Mouse (Mus musculus): ENCODE measurements around the gene Myl3. TPM values are rescaled to one million over a fixed set of nuclear protein-coding genes. Genes with fewer than 3 reads are reported as not detected.

The Myl3 gene
- polyA plus RNA-seq, 1 experiment from 2014 or later: 0.86 TPM

- peak overlapping the region; percentile 79 for H3K27ac ChIP-seq (replicated peaks)
- no peaks in the 10 kb centered on the region for H3K9me3 ChIP-seq
- 9% methylated on average over 8 of the region's 8 CpGs for WGBS
- DNase-seq (ENCODE audit: low spot score): peak; percentile 41
- H3K4me1 ChIP-seq: peaks cover 79% of the 10 kb centered on the region
- peaks cover 23% of the 10 kb centered on the region for H3K36me3 ChIP-seq (replicated peaks)
- peaks cover 76% of the 10 kb centered on the region for H3K27me3 ChIP-seq (replicated peaks; ENCODE audit: low read depth, poor library complexity, severe bottlenecking)
- peak overlapping the region; percentile 56 for H3K4me3 ChIP-seq
Observed at GRCm38 (mm10) chr9:110733102-110733501, 8.6 kb upstream of the Myl3 start.

DNA sequence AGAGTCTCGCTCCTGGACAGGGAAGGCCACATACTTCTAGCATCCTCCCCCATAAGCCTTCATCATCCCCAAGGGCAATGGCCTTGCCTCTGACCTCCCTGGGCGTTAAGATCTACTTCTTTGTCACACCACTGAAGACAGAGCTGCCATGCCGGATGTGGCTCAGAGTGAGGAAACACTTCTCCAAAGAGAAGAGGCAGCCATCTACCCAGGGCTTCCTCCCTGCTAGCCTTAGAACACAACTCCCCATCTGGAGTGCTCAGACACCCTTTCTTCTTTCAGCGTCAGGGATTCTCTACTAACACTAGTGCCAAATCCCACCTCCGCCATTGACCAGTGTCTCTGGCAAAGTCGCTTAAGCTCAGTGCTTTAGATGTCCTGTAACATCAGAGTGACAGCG, 7.5 kb upstream of the Myl3 start:
- Histone ChIP-seq H3K4me3 (no peak overlapping the region), H3K4me1 (peaks cover 80% of the 10 kb centered on the region), H3K9me3 (no peaks in the 10 kb centered on the region), H3K27me3 (replicated peaks; ENCODE audit: low read depth, poor library complexity, severe bottlenecking) (peaks cover 65% of the 10 kb centered on the region), H3K36me3 (replicated peaks) (peaks cover 23% of the 10 kb centered on the region), H3K27ac (replicated peaks) (no peak overlapping the region)
- DNase-seq (ENCODE audit: low spot score): no peak
- WGBS: 82% methylated on average over 7 of the region's 7 CpGs

DNA sequence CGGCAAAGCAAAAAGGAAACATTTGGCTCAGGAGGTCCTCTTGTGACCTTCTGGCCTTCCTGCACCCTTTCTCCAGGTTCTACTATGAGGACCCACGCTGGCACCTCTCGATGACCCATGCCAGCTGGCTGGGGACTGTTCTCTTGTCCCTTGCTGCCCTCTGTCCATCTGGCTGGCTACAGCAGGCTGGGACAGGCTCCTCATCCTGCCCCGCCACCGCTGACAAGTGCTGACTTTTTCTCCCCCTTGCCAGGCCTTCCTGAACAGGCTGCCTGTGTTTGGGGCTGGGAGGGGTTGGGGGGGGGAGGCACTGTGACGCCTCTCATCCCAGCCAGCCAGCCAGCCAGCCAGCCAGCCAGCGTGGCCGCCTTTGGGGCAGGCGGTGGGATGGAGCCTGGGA, 5.3 kb upstream of the Myl3 start:
- H3K27me3 ChIP-seq (replicated peaks; ENCODE audit: low read depth, poor library complexity, severe bottlenecking): peaks cover 63% of the 10 kb centered on the region
- 34% methylated on average over 9 of the region's 9 CpGs for WGBS

DNA sequence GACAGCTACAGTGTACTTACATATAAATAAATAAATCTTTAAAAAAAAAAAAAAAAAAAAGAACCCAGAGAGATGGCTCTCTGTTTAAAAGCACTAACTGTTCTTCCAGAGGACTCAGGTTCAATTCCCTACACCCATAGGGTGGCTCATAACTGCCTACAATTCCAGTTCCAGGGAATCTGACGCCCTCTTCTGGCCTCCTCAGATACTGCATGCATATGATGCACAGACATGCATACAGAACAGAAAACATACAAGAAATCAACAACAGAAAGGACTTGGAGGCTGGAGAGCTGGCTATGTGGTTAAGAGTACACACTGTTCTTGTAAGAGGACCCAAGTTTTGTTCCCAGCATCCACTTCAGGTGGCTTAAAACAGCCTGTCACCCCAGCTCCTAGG, 3.6 kb upstream of the Myl3 start:
- Histone ChIP-seq H3K9me3 (no peaks in the 10 kb centered on the region), H3K27ac (replicated peaks) (no peak overlapping the region), H3K4me1 (peaks cover 75% of the 10 kb centered on the region), H3K27me3 (replicated peaks; ENCODE audit: low read depth, poor library complexity, severe bottlenecking) (peaks cover 72% of the 10 kb centered on the region), H3K36me3 (replicated peaks) (peaks cover 27% of the 10 kb centered on the region), H3K4me3 (no peak overlapping the region)
- 21% methylated on average over 1 of the region's 1 CpGs for WGBS
- no peak for DNase-seq (ENCODE audit: low spot score)

More for the DNA sequence above, 5.3 kb upstream of the Myl3 start:
- Histone ChIP-seq H3K9me3 (no peaks in the 10 kb centered on the region), H3K36me3 (replicated peaks) (peaks cover 27% of the 10 kb centered on the region), H3K4me1 (peaks cover 79% of the 10 kb centered on the region), H3K27ac (replicated peaks) (peak overlapping the region; percentile 26), H3K4me3 (0 out of 2 replicates have a peak overlapping the region, but pooled peaks have one; percentile 14)
- no peak for DNase-seq (ENCODE audit: low spot score)

GRCm38 (mm10) chr9:110739961-110740360, 1.7 kb upstream of the Myl3 start:
- peaks cover 74% of the 10 kb centered on the region for H3K27me3 ChIP-seq (replicated peaks; ENCODE audit: low read depth, poor library complexity, severe bottlenecking)
- no peak overlapping the region for H3K27ac ChIP-seq (replicated peaks)
- H3K9me3 ChIP-seq: no peaks in the 10 kb centered on the region
- no peak overlapping the region for H3K4me3 ChIP-seq
- 88% methylated on average over 7 of the region's 7 CpGs for WGBS
- peaks cover 72% of the 10 kb centered on the region for H3K4me1 ChIP-seq
- peaks cover 27% of the 10 kb centered on the region for H3K36me3 ChIP-seq (replicated peaks)
- no peak for DNase-seq (ENCODE audit: low spot score)

DNA sequence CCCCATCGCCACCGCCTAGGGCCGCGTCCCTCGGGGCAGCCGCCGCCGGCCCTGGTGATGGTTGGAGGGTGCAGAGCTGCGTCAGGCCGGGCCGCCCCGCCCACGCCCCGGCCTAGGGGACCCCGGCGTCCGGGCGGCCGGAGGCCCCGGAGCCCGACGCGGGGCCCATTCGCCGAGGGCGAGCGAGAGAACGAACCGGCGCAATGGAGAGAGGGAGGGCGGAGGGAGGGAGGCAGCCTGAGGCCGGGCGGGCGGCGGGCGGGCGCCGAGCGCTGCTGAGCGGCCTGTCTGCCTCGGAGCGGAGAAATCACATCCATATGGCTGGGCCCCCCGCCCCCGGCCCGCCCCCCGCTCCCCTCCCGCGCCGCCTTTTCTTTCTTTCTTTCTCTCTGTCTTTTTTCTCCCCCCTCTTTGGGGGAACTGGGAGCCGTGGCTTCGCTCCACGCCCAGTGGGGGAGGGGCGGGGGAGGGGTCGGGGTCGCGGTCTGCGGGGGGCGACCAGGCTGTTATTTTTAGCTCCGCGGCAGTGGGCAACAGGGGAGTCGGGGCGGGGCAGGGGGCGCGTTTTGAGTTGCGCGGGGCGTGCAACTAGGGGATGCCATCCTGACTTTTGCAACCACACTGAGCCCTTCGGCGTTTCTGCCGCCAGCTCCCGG, 762 bp downstream of the Myl3 start:
- Histone ChIP-seq H3K36me3 (replicated peaks) (peaks cover 23% of the 10 kb centered on the region), H3K4me1 (peaks cover 72% of the 10 kb centered on the region), H3K27ac (replicated peaks) (peak overlapping the region; percentile 96), H3K4me3 (peak overlapping the region; percentile 84), H3K9me3 (no peaks in the 10 kb centered on the region), H3K27me3 (replicated peaks; ENCODE audit: low read depth, poor library complexity, severe bottlenecking) (peaks cover 76% of the 10 kb centered on the region)
- under 1% methylated on average over 70 of the region's 71 CpGs for WGBS
- peak; percentile 88 for DNase-seq (ENCODE audit: low spot score)

GRCm38 (mm10) chr9:110742951-110743455, 1.3 kb downstream of the Myl3 start:
- Histone ChIP-seq H3K4me1 (peaks cover 72% of the 10 kb centered on the region), H3K36me3 (replicated peaks) (peaks cover 22% of the 10 kb centered on the region), H3K4me3 (peak overlapping the region; percentile 84), H3K27ac (replicated peaks) (peak overlapping the region; percentile 96), H3K27me3 (replicated peaks; ENCODE audit: low read depth, poor library complexity, severe bottlenecking) (peaks cover 81% of the 10 kb centered on the region), H3K9me3 (no peaks in the 10 kb centered on the region)
- peak; percentile 80 for DNase-seq (ENCODE audit: low spot score)
- WGBS: under 1% methylated on average over 49 of the region's 49 CpGs

GRCm38 (mm10) chr9:110743456-110744323, 2.0 kb downstream of the Myl3 start:
- 3% methylated on average over 62 of the region's 63 CpGs for WGBS
- peak overlapping the region; percentile 96 for H3K27ac ChIP-seq (replicated peaks)
- H3K36me3 ChIP-seq (replicated peaks): peaks cover 15% of the 10 kb centered on the region
- H3K4me3 ChIP-seq: peak overlapping the region; percentile 84
- peaks cover 75% of the 10 kb centered on the region for H3K4me1 ChIP-seq
- peaks cover 88% of the 10 kb centered on the region for H3K27me3 ChIP-seq (replicated peaks; ENCODE audit: low read depth, poor library complexity, severe bottlenecking)
- no peaks in the 10 kb centered on the region for H3K9me3 ChIP-seq
- peak; percentile 82 for DNase-seq (ENCODE audit: low spot score)

DNA sequence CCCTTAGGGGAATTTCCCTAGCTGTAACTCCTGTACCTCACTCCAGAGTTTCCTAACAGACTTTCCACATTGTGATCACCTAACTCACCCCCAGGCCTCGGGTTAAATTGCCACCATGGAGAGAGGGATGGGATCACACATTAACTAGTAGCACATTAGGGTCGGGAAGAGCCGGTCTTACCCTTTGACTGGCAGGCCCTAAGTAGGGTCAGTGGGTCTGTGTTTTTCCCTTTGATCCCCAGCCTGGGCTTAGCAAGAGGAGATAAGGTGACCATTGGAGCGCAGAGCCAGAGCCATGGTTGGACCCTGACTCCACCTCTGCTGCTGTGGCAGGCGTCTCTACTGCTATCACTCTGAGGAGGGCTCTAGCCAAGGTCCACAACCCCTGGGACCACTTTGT, 4.1 kb downstream of the Myl3 start:
- H3K9me3 ChIP-seq: no peaks in the 10 kb centered on the region
- H3K36me3 ChIP-seq (replicated peaks): no peaks in the 10 kb centered on the region
- 5% methylated on average over 5 of the region's 5 CpGs for WGBS
- peak overlapping the region; percentile 21; the same call in 1 of the 2 replicates for H3K27ac ChIP-seq (replicated peaks)
- peaks cover 88% of the 10 kb centered on the region for H3K27me3 ChIP-seq (replicated peaks; ENCODE audit: low read depth, poor library complexity, severe bottlenecking)
- no peak for DNase-seq (ENCODE audit: low spot score)
- H3K4me1 ChIP-seq: peaks cover 79% of the 10 kb centered on the region
- no peak overlapping the region for H3K4me3 ChIP-seq

DNA sequence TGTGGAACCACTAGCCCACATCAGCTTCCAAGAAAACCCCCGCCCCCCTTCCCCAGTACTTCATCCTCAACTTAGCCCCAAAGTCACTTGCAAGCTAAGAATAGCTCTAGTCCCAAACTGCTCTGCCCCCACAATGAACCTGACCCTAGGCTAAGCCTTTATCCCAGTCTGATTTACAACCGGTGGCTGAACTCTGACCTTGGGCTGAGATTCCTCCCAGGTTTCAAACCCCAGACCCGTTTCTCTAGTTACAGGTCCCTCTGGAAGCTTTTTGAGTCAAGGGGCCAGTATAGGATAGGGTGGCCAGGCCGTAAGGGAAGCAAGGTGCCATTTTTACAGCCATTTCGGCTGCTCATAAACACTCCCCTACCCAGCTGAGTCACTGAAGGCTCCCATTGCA, 4.6 kb downstream of the Myl3 start:
- DNase-seq (ENCODE audit: low spot score): no peak
- H3K36me3 ChIP-seq (replicated peaks): no peaks in the 10 kb centered on the region
- no peaks in the 10 kb centered on the region for H3K9me3 ChIP-seq
- 31% methylated on average over 5 of the region's 5 CpGs for WGBS
- peak overlapping the region; percentile 21; the same call in 1 of the 2 replicates for H3K27ac ChIP-seq (replicated peaks)
- peaks cover 79% of the 10 kb centered on the region for H3K4me1 ChIP-seq
- no peak overlapping the region for H3K4me3 ChIP-seq
- peaks cover 88% of the 10 kb centered on the region for H3K27me3 ChIP-seq (replicated peaks; ENCODE audit: low read depth, poor library complexity, severe bottlenecking)

DNA sequence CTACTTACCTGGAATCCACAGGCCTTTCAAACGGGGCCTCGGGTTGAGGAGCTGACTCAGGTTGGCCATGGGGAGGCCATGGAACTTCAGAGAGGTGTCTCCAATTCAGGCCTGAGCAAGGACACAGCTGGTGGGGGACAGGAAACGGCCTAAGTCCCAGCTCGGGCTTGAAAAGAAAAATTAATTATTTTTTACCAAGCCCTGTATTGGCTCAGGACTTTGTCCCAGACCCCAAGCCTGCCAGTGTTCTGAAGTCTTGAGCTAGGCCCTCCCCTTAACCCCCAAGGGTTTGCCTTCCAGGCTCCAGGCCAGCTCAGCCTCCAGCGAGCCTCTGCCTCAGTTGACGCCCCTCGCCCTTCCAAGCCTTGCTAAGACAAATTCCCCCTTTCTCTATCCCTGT, 5.3 kb downstream of the Myl3 start, which contains the start of gene Pth1r:
Gene Pth1r (minus strand): TSS at position 185 of the 400 bp plus-strand sequence.
- Histone ChIP-seq H3K4me1 (peaks cover 74% of the 10 kb centered on the region), H3K27me3 (replicated peaks; ENCODE audit: low read depth, poor library complexity, severe bottlenecking) (peaks cover 87% of the 10 kb centered on the region), H3K27ac (replicated peaks) (peak within 1 kb of the TSS; percentile 21; the same call in 1 of the 2 replicates), H3K4me3 (no peak within 1 kb of the TSS), H3K36me3 (replicated peaks) (no peaks in the 10 kb centered on the region), H3K9me3 (no peaks in the 10 kb centered on the region)
- WGBS: 64% methylated on average over 7 of the region's 7 CpGs
- DNase-seq (ENCODE audit: low spot score): no peak

DNA sequence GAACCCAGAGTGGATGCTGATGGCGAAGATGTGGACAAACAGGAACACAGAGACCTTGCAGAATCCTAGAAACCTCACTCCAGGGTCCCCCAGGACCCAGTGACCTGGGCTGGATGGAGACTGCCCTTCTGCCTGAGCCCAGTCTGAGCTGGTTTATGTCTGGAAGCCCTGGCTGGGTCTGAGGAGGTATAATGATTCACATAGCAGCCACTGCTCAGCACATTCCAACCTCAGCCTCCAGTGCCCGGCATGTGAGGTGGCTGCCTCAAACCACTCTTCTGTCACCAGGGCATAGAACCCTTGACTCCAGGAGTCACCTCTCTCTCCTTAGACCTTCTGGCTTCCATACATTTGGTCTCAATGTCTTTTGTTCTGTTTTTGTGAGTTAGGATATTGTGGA, 6.8 kb downstream of the Myl3 start:
- Histone ChIP-seq H3K4me3 (no peak overlapping the region), H3K27ac (replicated peaks) (peak overlapping the region; percentile 7; the same call in 1 of the 2 replicates), H3K36me3 (replicated peaks) (no peaks in the 10 kb centered on the region), H3K4me1 (peaks cover 70% of the 10 kb centered on the region), H3K27me3 (replicated peaks; ENCODE audit: low read depth, poor library complexity, severe bottlenecking) (peaks cover 77% of the 10 kb centered on the region), H3K9me3 (no peaks in the 10 kb centered on the region)
- DNase-seq (ENCODE audit: low spot score): no peak
- WGBS: 73% methylated on average over 2 of the region's 2 CpGs

All from embryonic facial prominence, embryonic 10.5 days (tissue).